Mouse (Mus musculus) midbrain, embryonic 16.5 days (tissue): ENCODE measurements around the gene Gm20837. TPM values are rescaled to one million over a fixed set of nuclear protein-coding genes. Genes with fewer than 3 reads are reported as not detected.
"Not testable (repeated sequence)": the region's sequence is repeated elsewhere in the genome, so short reads cannot be mapped to it uniquely, and the experiment has no call there.

ENCODE experiments used
- ATAC-seq: fragments of 200-750 bp; cut with Nextera tagmentation; 2 replicates; pipeline ENCODE4 v1.8.0; 2017; ENCODE audit warnings: moderate TSS enrichment
- H3K27ac ChIP-seq: fragments of 300-500 bp; sonication (generic); 2 replicates; pipeline ENCODE4 v1.5.1; 2014; ENCODE audit warnings: mild to moderate bottlenecking, low read length, mixed read lengths
- H3K27me3 ChIP-seq: fragments of 300-500 bp; sonication (generic); 2 replicates; pipeline ENCODE4 v1.6.1; 2014; ENCODE audit warnings: low read depth, low read length, mixed read lengths; ENCODE audit not compliant: control insufficient read depth, insufficient read depth
- H3K36me3 ChIP-seq: fragments of 300-500 bp; sonication (generic); 2 replicates; pipeline ENCODE4 v1.6.1; 2014; ENCODE audit warnings: mild to moderate bottlenecking, low read length, moderate library complexity, mixed read lengths; ENCODE audit not compliant: control insufficient read depth, insufficient read depth
- H3K4me1 ChIP-seq: fragments of 300-500 bp; sonication (generic); 2 replicates; pipeline ENCODE4 v1.6.1; 2014; ENCODE audit warnings: mild to moderate bottlenecking, low read length, mixed read lengths; ENCODE audit not compliant: control insufficient read depth, insufficient read depth
- H3K4me2 ChIP-seq: fragments of 300-500 bp; sonication (generic); 2 replicates; pipeline ENCODE4 v1.6.1; 2014; ENCODE audit warnings: mild to moderate bottlenecking, low read length, mixed read lengths
- H3K4me3 ChIP-seq: fragments of 300-500 bp; sonication (generic); 2 replicates; pipeline ENCODE4 v1.5.1; 2014; ENCODE audit warnings: low read depth, mild to moderate bottlenecking, low read length, moderate library complexity, mixed read lengths
- H3K9ac ChIP-seq: fragments of 300-500 bp; sonication (generic); 2 replicates; pipeline ENCODE4 v1.6.1; 2014; ENCODE audit warnings: low read depth, low read length, mixed read lengths
- H3K9me3 ChIP-seq: fragments of 300-500 bp; sonication (generic); replicated peaks from 2 replicates; pipeline ENCODE4 v1.6.1; 2014; ENCODE audit warnings: mild to moderate bottlenecking, low read length, mixed read lengths; ENCODE audit not compliant: control insufficient read depth, poor library complexity, severe bottlenecking
- WGBS: fragments of 180-500 bp; shearing (Covaris S2); extraction: QIAGEN DNeasy Blood & Tissue Kit; methylation state at CpG from one replicate; pipeline ENCODE4 v1.1.7; 2014; 5-methylcytosine and 5-hydroxymethylcytosine counted together
- polyA plus RNA-seq: library from polyadenylated mRNA; unstranded; fragments of >200 nt; fragmentation: Nextera tagmentation; extraction: Ambion mirVana; gene quantifications from 2 replicates; pipeline ENCODE4 v1.2.1, GENCODE M21; 2015

The Gm20837 gene
- not detected in 2 replicates for polyA plus RNA-seq

DNA sequence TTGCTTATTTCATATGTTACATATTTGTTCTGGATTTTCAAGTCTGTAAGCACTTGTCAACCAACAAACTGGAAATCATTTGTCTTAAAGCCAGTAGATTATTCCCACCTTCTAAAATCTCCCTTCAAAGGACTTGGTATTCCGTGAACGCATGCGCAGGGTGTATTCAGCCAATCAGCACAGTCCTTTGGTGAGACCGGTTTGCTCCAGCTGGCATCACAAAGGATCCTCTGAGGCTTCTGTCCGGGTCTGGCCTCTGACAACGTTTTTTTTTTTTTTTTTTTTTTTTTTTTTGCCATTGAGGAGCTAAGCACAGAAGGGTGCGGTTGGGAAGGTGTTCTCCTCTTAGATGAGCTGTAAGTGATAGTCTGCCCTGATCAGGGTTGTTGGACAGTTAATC lies at the start of gene Gm20837:
Gene Gm20837, plus strand, starts transcription at position 301 of the 400 bp plus-strand sequence.
- not testable (repeated sequence) for H3K4me1 ChIP-seq, H3K4me3 ChIP-seq, ATAC-seq, H3K36me3 ChIP-seq, H3K27ac ChIP-seq, H3K9ac ChIP-seq, H3K9me3 ChIP-seq, H3K4me2 ChIP-seq, H3K27me3 ChIP-seq
- WGBS, result no CpG with 5 or more reads among the region's 7 CpGs
